Mouse (Mus musculus) liver, adult 2 months (tissue): ENCODE data around the gene Agmat. TPM values are rescaled to one million over a fixed set of nuclear protein-coding genes. Genes with fewer than 3 reads are reported as not detected.
A peak's percentile ranks its signal among the peaks of the same experiment; 100 is the strongest.

ENCODE experiments used
- DNase-seq: peaks from one replicate; pipeline ENCODE4 v3.0.0-alpha.2; 2011; ENCODE audit warnings: low read depth, low spot score; ENCODE audit errors: extremely low read depth
- H3K27ac ChIP-seq: fragments of 200-500 bp; replicated peaks from 2 replicates; pipeline ENCODE4 v1.5.1; 2012; ENCODE audit warnings: low read depth, mild to moderate bottlenecking, control low read depth, inconsistent platforms, low read length; ENCODE audit not compliant: insufficient read depth
- H3K27me3 ChIP-seq: fragments of 200-500 bp; 2 replicates; pipeline ENCODE4 v1.6.1; 2012; ENCODE audit warnings: mild to moderate bottlenecking, moderate library complexity, low read length, inconsistent platforms; ENCODE audit not compliant: control insufficient read depth, insufficient read depth
- H3K36me3 ChIP-seq: fragments of 200-500 bp; 2 replicates; pipeline ENCODE4 v1.6.1; 2012; ENCODE audit warnings: low read length, inconsistent platforms; ENCODE audit not compliant: control insufficient read depth, insufficient read depth
- H3K4me1 ChIP-seq: fragments of 200-500 bp; 2 replicates; pipeline ENCODE4 v1.6.1; 2011; ENCODE audit warnings: low read length; ENCODE audit not compliant: control insufficient read depth, insufficient read depth
- H3K4me3 ChIP-seq: fragments of 200-500 bp; 2 replicates; pipeline ENCODE4 v1.5.1; 2011; ENCODE audit warnings: low read depth, mild to moderate bottlenecking, control low read depth, low read length, moderate library complexity; ENCODE audit not compliant: insufficient read depth
- H3K79me2 ChIP-seq: fragments of 200-500 bp; 2 replicates; pipeline ENCODE4 v1.6.1; 2012; ENCODE audit warnings: inconsistent platforms, mild to moderate bottlenecking, low read length, moderate library complexity; ENCODE audit not compliant: control insufficient read depth, insufficient read depth
- H3K9ac ChIP-seq: fragments of 200-500 bp; 2 replicates; pipeline ENCODE4 v1.6.1; 2012; ENCODE audit warnings: low read depth, mild to moderate bottlenecking, control low read depth, inconsistent platforms, low read length
- CTCF ChIP-seq: fragments of 200-500 bp; IDR thresholded peaks from 2 replicates; pipeline ENCODE4 v1.5.1; 2011; ENCODE audit warnings: low read depth, low read length, control low read depth
- POLR2A ChIP-seq: fragments of 200-500 bp; IDR thresholded peaks from 2 replicates; pipeline ENCODE4 v1.6.1; 2011; ENCODE audit warnings: low read length, control low read depth; ENCODE audit not compliant: insufficient read depth; ENCODE audit errors: extremely low read depth
- WGBS: fragments of 180-500 bp; shearing (Covaris S2); methylation state at CpG from one replicate; pipeline ENCODE4 v1.1.7; 2018; 5-methylcytosine and 5-hydroxymethylcytosine counted together
- polyA plus RNA-seq: library from polyadenylated mRNA; depleted of rRNA; stranded (reverse); fragments of >200 nt; gene quantifications from 2 replicates; pipeline ENCODE4 v1.2.3, GENCODE M21; 2012
- total RNA-seq: library from RNA; depleted of rRNA; stranded (reverse); fragments of >200 nt; gene quantifications from 2 replicates; pipeline ENCODE4 v1.2.3, GENCODE M21; 2014

The Agmat gene
- total and polyA plus RNA-seq, 2 experiments = 164 to 487 TPM

GRCm38 (mm10) chr4:141722731-141723672 is 23.5 kb upstream of the Agmat start, which contains the start of gene Ddi2:
Ddi2 (minus strand) TSS chr4:141723419.
- Histone ChIP-seq H3K36me3 (peaks cover 15% of the 10 kb centered on the region), H3K4me3 (peak within 1 kb of the TSS; percentile 96), H3K4me1 (peaks cover 40% of the 10 kb centered on the region), H3K9ac (peak within 1 kb of the TSS; percentile 99), H3K27me3 (no peaks in the 10 kb centered on the region), H3K79me2 (peaks cover 40% of the 10 kb centered on the region), H3K27ac (peak within 1 kb of the TSS; percentile 99)
- WGBS = 1% methylated on average over 105 of the region's 105 CpGs
- no peak for DNase-seq
- TF ChIP-seq CTCF = no peak
- TF ChIP-seq POLR2A = peak; percentile 92

DNA sequence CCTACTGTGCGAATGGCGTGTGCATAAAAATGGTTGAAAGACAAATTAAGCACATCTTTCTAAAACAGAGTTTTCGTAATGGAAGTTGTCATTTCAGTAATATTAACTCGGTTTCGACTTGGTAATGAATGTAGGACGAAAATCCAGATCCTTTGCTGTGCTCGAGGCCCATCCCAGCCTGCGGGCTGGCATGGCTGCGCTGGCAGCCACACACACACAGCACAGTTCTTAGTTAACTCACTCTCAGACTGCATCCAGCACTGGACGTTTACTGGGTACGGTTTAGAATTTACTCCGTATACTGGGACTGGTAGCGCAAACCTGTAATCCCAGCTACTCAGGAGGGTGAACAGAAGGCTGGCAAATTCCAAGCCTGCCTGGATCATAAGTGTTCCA is 22.8 kb upstream of the Agmat start:
- H3K27ac ChIP-seq = peak overlapping the region; percentile 42
- DNase-seq = no peak
- peaks cover 35% of the 10 kb centered on the region for H3K79me2 ChIP-seq
- peak overlapping the region; percentile 56 for H3K9ac ChIP-seq
- no peak for TF ChIP-seq POLR2A
- TF ChIP-seq CTCF = no peak
- peaks cover 15% of the 10 kb centered on the region for H3K36me3 ChIP-seq
- H3K4me3 ChIP-seq = peak overlapping the region; percentile 96
- no peaks in the 10 kb centered on the region for H3K27me3 ChIP-seq
- peaks cover 39% of the 10 kb centered on the region for H3K4me1 ChIP-seq
- WGBS = 6% methylated on average over 13 of the region's 13 CpGs

GRCm38 (mm10) chr4:141724594-141724993 is 21.9 kb upstream of the Agmat start:
- Histone ChIP-seq H3K4me1 (peaks cover 38% of the 10 kb centered on the region), H3K27me3 (no peaks in the 10 kb centered on the region), H3K36me3 (peaks cover 15% of the 10 kb centered on the region), H3K79me2 (peaks cover 29% of the 10 kb centered on the region), H3K27ac (peak overlapping the region; percentile 89; the same call in 1 of the 2 replicates), H3K9ac (no peak overlapping the region), H3K4me3 (no peak overlapping the region)
- no peak for DNase-seq
- TF ChIP-seq POLR2A (no peak), CTCF (no peak)
- WGBS = 64% methylated on average over 11 of the region's 11 CpGs

GRCm38 (mm10) chr4:141725277-141725676 is 21.2 kb upstream of the Agmat start:
- no peak for TF ChIP-seq CTCF
- no peak for TF ChIP-seq POLR2A
- H3K4me1 ChIP-seq = peaks cover 37% of the 10 kb centered on the region
- peak overlapping the region; percentile 59 for H3K9ac ChIP-seq
- WGBS = 32% methylated on average over 5 of the region's 5 CpGs
- H3K27me3 ChIP-seq = no peaks in the 10 kb centered on the region
- peaks cover 22% of the 10 kb centered on the region for H3K79me2 ChIP-seq
- peaks cover 11% of the 10 kb centered on the region for H3K36me3 ChIP-seq
- no peak overlapping the region for H3K4me3 ChIP-seq
- DNase-seq = no peak
- H3K27ac ChIP-seq = peak overlapping the region; percentile 89

- H3K27me3 ChIP-seq = no peaks in the 10 kb centered on the region
- DNase-seq = peak; percentile 96
- no peak overlapping the region for H3K4me3 ChIP-seq
- H3K9ac ChIP-seq = peak overlapping the region; percentile 59
- H3K36me3 ChIP-seq = peaks cover 6% of the 10 kb centered on the region; the same call in 1 of the 2 replicates
- TF ChIP-seq POLR2A (no peak), CTCF (no peak)
- peak overlapping the region; percentile 90 for H3K27ac ChIP-seq
- 21% methylated on average over 3 of the region's 3 CpGs for whole genome bisulfite sequencing
- peaks cover 17% of the 10 kb centered on the region for H3K79me2 ChIP-seq
- H3K4me1 ChIP-seq = peaks cover 40% of the 10 kb centered on the region
These were observed 20.7 kb upstream of the Agmat start for GRCm38 (mm10) chr4:141725738-141726137.
